Mouse (Mus musculus) left cerebral cortex, postnatal 36 days (tissue): Measurements from ENCODE around the gene Erbin. TPM values are rescaled to one million over a fixed set of nuclear protein-coding genes. Genes with fewer than 3 reads are reported as not detected.

ENCODE experiments used
- DNase-seq, 2 experiments: peaks; one replicate each; pipeline ENCODE4 v3.0.0; 2021 to 2022; ENCODE audit warnings: low spot score in 2 of 2, mixed read lengths in 1 of 2
- intact Hi-C: fragments of 180-260 bp; cut with DNase I; formaldehyde crosslinking; loops from one replicate; pipeline ENCODE4 v1.15.1; 2025
- total RNA-seq, 2 experiments: library from RNA; stranded (reverse); gene quantifications; 2 replicates each; pipeline ENCODE4 v1.2.3; 2021

The Erbin gene
- total RNA-seq, 2 experiments from 2014 or later = 37.6 to 42.5 TPM

- no peak for DNase-seq
- intact Hi-C loops = no loop called here
These were observed 1.9 kb downstream of the Erbin start for GRCm38 (mm10) chr13:103918432-103918831.

- DNase-seq = no peak
- intact Hi-C loops = no loop called here
These were observed 6.1 kb downstream of the Erbin start for GRCm38 (mm10) chr13:103914114-103914736.

- intact Hi-C loops = no loop called here
These were observed 8.0 kb downstream of the Erbin start for GRCm38 (mm10) chr13:103912351-103912750.

GRCm38 (mm10) chr13:103910598-103910997 lies 9.7 kb downstream of the Erbin start:
- intact Hi-C loops = no loop called here
- DNase-seq = no peak

More at GRCm38 (mm10) chr13:103912351-103912750, 8.0 kb downstream of the Erbin start:
- no peak for DNase-seq

- DNase-seq = no peak
- intact Hi-C loops = no loop called here
These were observed 10.4 kb downstream of the Erbin start for GRCm38 (mm10) chr13:103909894-103910293.

GRCm38 (mm10) chr13:103900015-103900414 lies 20.3 kb downstream of the Erbin start:
- no peak for DNase-seq
- intact Hi-C loops = no loop called here

GRCm38 (mm10) chr13:103897606-103898005 lies 22.7 kb downstream of the Erbin start:
- no peak for DNase-seq
- intact Hi-C loops = no loop called here

- no peak for DNase-seq
- intact Hi-C loops = no loop called here
These were observed 27.2 kb downstream of the Erbin start for GRCm38 (mm10) chr13:103893065-103893464.

- DNase-seq = no peak
- intact Hi-C loops = no loop called here
These were observed 30.3 kb downstream of the Erbin start for GRCm38 (mm10) chr13:103890038-103890437.

GRCm38 (mm10) chr13:103886503-103886902 lies 33.8 kb downstream of the Erbin start:
- intact Hi-C loops = no loop called here
- DNase-seq = no peak

GRCm38 (mm10) chr13:103881200-103881599 lies 39.1 kb downstream of the Erbin start:
- intact Hi-C loops = no loop called here
- DNase-seq = no peak

GRCm38 (mm10) chr13:103876743-103877142 lies 43.6 kb downstream of the Erbin start:
- intact Hi-C loops = no loop called here
- DNase-seq = no peak

- no peak for DNase-seq
- intact Hi-C loops = no loop called here
These were observed 44.3 kb downstream of the Erbin start for GRCm38 (mm10) chr13:103875823-103876514.

GRCm38 (mm10) chr13:103870786-103871185 lies 49.5 kb downstream of the Erbin start:
- intact Hi-C loops = no loop called here
- DNase-seq = no peak

- intact Hi-C loops = no loop called here
- DNase-seq = no peak
These were observed 50.2 kb downstream of the Erbin start for GRCm38 (mm10) chr13:103870117-103870516.

- intact Hi-C loops = no loop called here
- DNase-seq = no peak
These were observed 51.4 kb downstream of the Erbin start for GRCm38 (mm10) chr13:103868875-103869274.

- intact Hi-C loops = no loop called here
- DNase-seq = no peak
These were observed 58.3 kb downstream of the Erbin start for GRCm38 (mm10) chr13:103862041-103862440.

- no peak for DNase-seq
These were observed 61.3 kb downstream of the Erbin start for GRCm38 (mm10) chr13:103859041-103859440.

GRCm38 (mm10) chr13:103847614-103848013 lies 72.7 kb downstream of the Erbin start:
- intact Hi-C loops = no loop called here
- no peak for DNase-seq

More at GRCm38 (mm10) chr13:103859041-103859440, 61.3 kb downstream of the Erbin start:
- intact Hi-C loops = loop anchor here (5.0 kb wide), 1 partner anchor 188 kb away; no protein-coding TSS in a partner anchor

GRCm38 (mm10) chr13:103841287-103842201 lies 78.8 kb downstream of the Erbin start:
- DNase-seq = no peak
- intact Hi-C loops = no loop called here
